13 mouse cellular contexts compared by ENCODE assay signal in genomic region chr2:129040567-129040966, GRCm38 (mm10). TPM values are rescaled to one million over a fixed set of nuclear protein-coding genes. Genes with fewer than 3 reads are reported as not detected.
DNase-seq lines count a peak whose midpoint lies in the region; ATAC-seq and TF ChIP-seq lines count a peak whose summit lies in the region.
"Had no signal": no experiment of that assay in that cellular context is flagged by ENCODE, and none has a peak within 500 bp of the region (broad histone marks: within the 10 kb centered on the region; RNA-seq: fewer than 3 reads in every experiment).

No protein-coding gene starts in this region.

- H3K4me1 ChIP-seq in heart, adult 2 months (ENCODE audit: control insufficient read depth, insufficient read depth, low read length), result no peaks in the 10 kb centered on the region
- peaks cover 14% of the 10 kb centered on the region for H3K4me1 ChIP-seq in heart, embryonic 10.5 days

- peaks cover 6% of the 10 kb centered on the region for H3K27me3 ChIP-seq in heart, adult 2 months (ENCODE audit: control insufficient read depth, insufficient read depth, low read length)
- H3K27me3 ChIP-seq in heart, embryonic 10.5 days (ENCODE audit: insufficient read depth, poor library complexity, severe bottlenecking), result peaks cover 66% of the 10 kb centered on the region
- no peaks in the 10 kb centered on the region for H3K27me3 ChIP-seq in C2C12 (ENCODE audit: control insufficient read depth, insufficient read depth, insufficient read length)

- intact Hi-C loops in heart, adult 2 months (cut with DNase I), result no loop called here

- H3K4me3 ChIP-seq in heart, adult 2 months, result no peak overlapping the region
- H3K4me3 ChIP-seq in heart, embryonic 10.5 days, result no peak overlapping the region
- peak overlapping the region; percentile 6 for H3K4me3 ChIP-seq in C2C12 (ENCODE audit: insufficient read depth, poor library complexity, severe bottlenecking)
- H3K4me3 ChIP-seq: hindbrain, embryonic 10.5 days; liver, embryonic 13.5 days had no signal

- H3K9ac ChIP-seq in heart, adult 2 months (ENCODE audit: low read depth, low read length), result no peak overlapping the region
- H3K9ac ChIP-seq: liver, embryonic 13.5 days had no signal

- no peaks in the 10 kb centered on the region for H3K79me3 ChIP-seq in C2C12 (ENCODE audit: low read depth)

- no peaks in the 10 kb centered on the region for H3K79me2 ChIP-seq in heart, adult 2 months (replicated peaks; ENCODE audit: control insufficient read depth, insufficient read depth, low read length)
- H3K79me2 ChIP-seq in C2C12 (ENCODE audit: control insufficient read depth, insufficient read depth), result no peaks in the 10 kb centered on the region

- no peaks in the 10 kb centered on the region for H3K36me3 ChIP-seq in heart, adult 2 months (ENCODE audit: control insufficient read depth, insufficient read depth, low read length)
- H3K36me3 ChIP-seq in heart, embryonic 10.5 days, result no peaks in the 10 kb centered on the region
- H3K36me3 ChIP-seq in C2C12 (ENCODE audit: control insufficient read depth, insufficient read depth), result no peaks in the 10 kb centered on the region
- H3K36me3 ChIP-seq: G1E; hindbrain, embryonic 10.5 days; liver, embryonic 13.5 days had no signal

- peak; percentile 79 for ATAC-seq in common myeloid progenitor, adult 5-6 weeks (replicated peaks; ENCODE audit: low read depth, poor library complexity, severe bottlenecking)
- ATAC-seq in megakaryocyte progenitor cell, adult 5-6 weeks (replicated peaks; ENCODE audit: poor library complexity), result peak; percentile 88

- WGBS in heart, adult 2 months, result 21% methylated on average over 6 of the region's 6 CpGs
- WGBS in heart, embryonic 10.5 days, result 27% methylated on average over 6 of the region's 6 CpGs

- DNase-seq in heart, adult 2 months, result no peak
- DNase-seq in heart, embryonic 10.5 days (ENCODE audit: low spot score), result no peak
- no peak for DNase-seq in urinary bladder, postnatal 25 days (ENCODE audit: low spot score)
- no peak for DNase-seq in right cerebral cortex, adult 2 months (ENCODE audit: low spot score in 2 of 2)
- no peak for DNase-seq in natural killer cell, adult 2 months (ENCODE audit: low spot score in 2 of 2)
- DNase-seq: liver, embryonic 13.5 days; right cerebral cortex, postnatal 14 days had no signal

- H3K9me3 ChIP-seq in heart, embryonic 10.5 days, result no peaks in the 10 kb centered on the region
- H3K9me3 ChIP-seq: G1E; hindbrain, embryonic 10.5 days; liver, embryonic 13.5 days had no signal

- no peak overlapping the region for H3K27ac ChIP-seq in heart, adult 2 months
- H3K27ac ChIP-seq in heart, embryonic 10.5 days, result no peak overlapping the region
- H3K27ac ChIP-seq: hindbrain, embryonic 10.5 days; liver, embryonic 13.5 days had no signal

- TF ChIP-seq CTCF in heart, adult 2 months (IDR thresholded peaks at IDR 0.05), result peak; percentile 33
- TF ChIP-seq CTCF in C2C12 (IDR thresholded peaks at IDR 0.05; ENCODE audit: control insufficient read depth, insufficient read depth, insufficient read length), result no peak

- no peak for TF ChIP-seq POLR2A in heart, adult 2 months (IDR thresholded peaks at IDR 0.05; ENCODE audit: insufficient read depth, low read depth, low read length)

- no peak for TF ChIP-seq EP300 in heart, adult 2 months (IDR thresholded peaks at IDR 0.05; ENCODE audit: insufficient read depth, low read depth, low read length)

- no peak overlapping the region for H3ac ChIP-seq in C2C12 (ENCODE audit: control insufficient read depth, insufficient read length, low read depth)

TF ChIP-seq in C2C12, 6 proteins besides CTCF, POLR2A, EP300 and RAD21:
- TF ChIP-seq MYOG (IDR thresholded peaks at IDR 0.05; ENCODE audit: control insufficient read depth, extremely low read depth, insufficient read length) (no peak), MYOD1 (IDR thresholded peaks at IDR 0.05; ENCODE audit: control insufficient read depth, insufficient read length, low read depth) (no peak), MAX (IDR thresholded peaks at IDR 0.05) (no peak), FOSL1 (IDR thresholded peaks at IDR 0.05; ENCODE audit: insufficient read depth, low read length, poor library complexity, severe bottlenecking) (no peak), CEBPB (IDR thresholded peaks at IDR 0.05; ENCODE audit: low read depth) (no peak), USF1 (IDR thresholded peaks at IDR 0.05; ENCODE audit: low read depth) (no peak)

RNA-seq across cellular contexts. Expression of gene Vinac1, which starts 7.4 kb away (rescaled TPM):
- total RNA-seq in heart, adult 2 months (2021), result not detected
- polyA plus RNA-seq in heart, adult 2 months (2012; rRNA removed), result 0.06 TPM in 1 of 2 replicates, not detected in the other
- 0.05 and 0.09 TPM in 2 replicates for polyA plus RNA-seq in heart, embryonic 10.5 days (2016; fragmentation: Nextera tagmentation; extraction: Ambion mirVana)
- polyA plus RNA-seq in C2C12 (2012; fragmentation: generic; extraction: Trizol), result not detected
- not detected in 2 replicates for total RNA-seq in common myeloid progenitor, adult 5-6 weeks (2017)
- total RNA-seq in megakaryocyte progenitor cell, adult 5-6 weeks (2015), result not detected in 2 replicates
- not detected in 2 replicates for total RNA-seq in megakaryocyte progenitor cell, adult 5-6 weeks (2017)
- total RNA-seq: layer of hippocampus, postnatal 25 days had no signal
- polyA plus RNA-seq: G1E; liver, embryonic 13.5 days had no signal

RNA-seq across cellular contexts. Expression of gene Ttl, which starts 25.2 kb away (rescaled TPM):
- 10 to 100 TPM; 19.0 to 19.1 TPM for total RNA-seq in heart, adult 2 months (2021)
- polyA plus RNA-seq in heart, adult 2 months (2012; rRNA removed), result 8.8 and 12.9 TPM in 2 replicates
- 8.3 and 12.3 TPM in 2 replicates for polyA plus RNA-seq in heart, embryonic 10.5 days (2016; fragmentation: Nextera tagmentation; extraction: Ambion mirVana)
- 10.7 TPM for polyA plus RNA-seq in C2C12 (2012; fragmentation: generic; extraction: Trizol)
- total RNA-seq in common myeloid progenitor, adult 5-6 weeks (2017), result 5.5 and 6.4 TPM in 2 replicates
- 2.5 and 2.7 TPM in 2 replicates for total RNA-seq in megakaryocyte progenitor cell, adult 5-6 weeks (2015)
- total RNA-seq in megakaryocyte progenitor cell, adult 5-6 weeks (2017), result 3.0 and 4.9 TPM in 2 replicates
- polyA plus RNA-seq: G1E had no signal
